Mouse (Mus musculus) CH12.LX (cell line): ENCODE measurements around the gene Gcnt7. TPM values are rescaled to one million over a fixed set of nuclear protein-coding genes. Genes with fewer than 3 reads are reported as not detected.

Experiments
- DNase-seq: peaks from one replicate; pipeline ENCODE4 v3.0.0-alpha.2; 2013; ENCODE audit errors: extremely low read depth
- H3K27ac ChIP-seq: 2 replicates; pipeline ENCODE4 v1.5.1; 2012; ENCODE audit warnings: low read depth, mild to moderate bottlenecking, control low read depth, moderate library complexity; ENCODE audit not compliant: insufficient read depth
- H3K27me3 ChIP-seq: replicated peaks from 2 replicates; pipeline ENCODE3; 2012; ENCODE audit warnings: inconsistent platforms
- H3K36me3 ChIP-seq, 2 experiments: replicated peaks in 1 of 2; 2 replicates each; pipeline versions ENCODE3 to v1.6.1; 2012; ENCODE audit warnings: inconsistent platforms in 1 of 2, low read length in 1 of 2, mild to moderate bottlenecking in 1 of 2, mixed read lengths in 1 of 2, moderate library complexity in 1 of 2; ENCODE audit not compliant: control insufficient read depth in 1 of 2, insufficient read depth in 1 of 2
- H3K4me1 ChIP-seq, 2 experiments: 2 replicates each; pipeline ENCODE4 v1.6.1; 2012; ENCODE audit warnings: inconsistent platforms in 1 of 2, moderate library complexity in 1 of 2; ENCODE audit not compliant: insufficient read depth in 2 of 2, control insufficient read depth in 1 of 2
- H3K4me2 ChIP-seq: 2 replicates; pipeline ENCODE4 v1.6.1; 2012; ENCODE audit warnings: low read depth, mild to moderate bottlenecking, control low read depth; ENCODE audit not compliant: poor library complexity, insufficient read depth, severe bottlenecking
- H3K4me3 ChIP-seq, 3 experiments: fragments of 150-350 bp in 1 of 3; sonication (generic) in 1 of 3; replicated peaks in 1 of 3; 2 replicates each; pipeline versions ENCODE3 to v1.5.1; 2011 to 2012; ENCODE audit warnings: low read depth in 2 of 3, low read length in 2 of 3, mild to moderate bottlenecking in 2 of 3, moderate library complexity in 2 of 3, control low read depth in 1 of 3, improper control_type of control experiment in 1 of 3, inconsistent platforms in 1 of 3, mixed read lengths in 1 of 3; ENCODE audit not compliant: poor library complexity in 1 of 3
- H3K79me2 ChIP-seq: replicated peaks from 2 replicates; pipeline ENCODE4 v1.6.1; 2012; ENCODE audit warnings: mild to moderate bottlenecking, moderate library complexity; ENCODE audit not compliant: control insufficient read depth, poor library complexity, insufficient read depth, severe bottlenecking; ENCODE audit errors: extremely low read depth
- H3K9ac ChIP-seq: 2 replicates; pipeline ENCODE4 v1.6.1; 2012; ENCODE audit warnings: low read depth, mild to moderate bottlenecking, control low read depth, moderate library complexity; ENCODE audit not compliant: insufficient read depth
- H3K9me3 ChIP-seq: replicated peaks from 2 replicates; pipeline ENCODE3; 2012; ENCODE audit warnings: low read length, inconsistent platforms, mixed read lengths
- BHLHE40 ChIP-seq: IDR thresholded peaks from 2 replicates; pipeline ENCODE4 v1.6.1; 2011; ENCODE audit warnings: mild to moderate bottlenecking, low read depth, low read length, improper control_type of control experiment
- CHD2 ChIP-seq: IDR thresholded peaks from 2 replicates; pipeline ENCODE4 v1.6.1; 2011; ENCODE audit warnings: low read length, improper control_type of control experiment
- CTCF ChIP-seq, 2 experiments: IDR thresholded peaks in 1 of 2; conservative IDR thresholded peaks in 1 of 2; 2 replicates each; pipeline ENCODE4 v1.5.1; 2011 to 2012; ENCODE audit warnings: low read depth in 2 of 2, low read length in 2 of 2, improper control_type of control experiment in 1 of 2, inconsistent platforms in 1 of 2, mild to moderate bottlenecking in 1 of 2, moderate library complexity in 1 of 2
- EP300 ChIP-seq: IDR thresholded peaks from 2 replicates; pipeline ENCODE4 v1.6.1; 2011; ENCODE audit warnings: low read length, improper control_type of control experiment
- JUND ChIP-seq: conservative IDR thresholded peaks from 2 replicates; pipeline ENCODE4 v1.6.1; 2011; ENCODE audit warnings: low read depth, low read length, improper control_type of control experiment
- MAX ChIP-seq: IDR thresholded peaks from 2 replicates; pipeline ENCODE4 v1.6.1; 2011; ENCODE audit warnings: low read length, improper control_type of control experiment
- MAZ ChIP-seq: IDR thresholded peaks from 2 replicates; pipeline ENCODE4 v1.6.1; 2012; ENCODE audit warnings: low read depth, mild to moderate bottlenecking, inconsistent platforms, low read length, improper control_type of control experiment, moderate library complexity
- MEF2A ChIP-seq: IDR thresholded peaks from 2 replicates; pipeline ENCODE4 v1.6.1; 2014; ENCODE audit warnings: low read depth, mild to moderate bottlenecking, inconsistent platforms, low read length, improper control_type of control experiment, borderline replicate concordance
- POLR2AphosphoS2 ChIP-seq: IDR thresholded peaks from 2 replicates; pipeline ENCODE4 v1.6.1; 2011; ENCODE audit warnings: low read depth, low read length, improper control_type of control experiment
- RCOR1 ChIP-seq: conservative IDR thresholded peaks from 2 replicates; pipeline ENCODE4 v1.6.1; 2012; ENCODE audit warnings: low read depth, mild to moderate bottlenecking, inconsistent platforms, low read length, improper control_type of control experiment
- SIN3A ChIP-seq: IDR thresholded peaks from 2 replicates; pipeline ENCODE4 v1.6.1; 2012; ENCODE audit warnings: low read length, improper control_type of control experiment, inconsistent platforms
- USF1 ChIP-seq: IDR thresholded peaks from 2 replicates; pipeline ENCODE4 v1.6.1; 2014; ENCODE audit warnings: low read depth, mild to moderate bottlenecking, inconsistent platforms, low read length, improper control_type of control experiment
- USF2 ChIP-seq: conservative IDR thresholded peaks from 2 replicates; pipeline ENCODE4 v1.6.1; 2011; ENCODE audit warnings: low read depth, low read length, improper control_type of control experiment
- ZKSCAN1 ChIP-seq: IDR thresholded peaks from 2 replicates; pipeline ENCODE4 v1.6.1; 2012; ENCODE audit warnings: low read depth, inconsistent platforms, low read length, improper control_type of control experiment, borderline replicate concordance
- ZNF384 ChIP-seq: IDR thresholded peaks from 2 replicates; pipeline ENCODE4 v1.6.1; 2012; ENCODE audit warnings: low read depth, low read length, improper control_type of control experiment, inconsistent platforms
- dilution Hi-C: fragments of 300-500 bp; cut with MboI; formaldehyde crosslinking; loops from 2 replicates; pipeline ENCODE4 v1.14.3; 2020; ENCODE audit warnings: low sequenced_read_pairs; ENCODE audit not compliant: extremely low pct_unique_long_range_greater_than_20kb, extremely low pct_ligation_motif_present
- in situ Hi-C: fragments of 300-500 bp; cut with MboI; formaldehyde crosslinking; loops from 3 replicates; pipeline ENCODE4 v1.14.3; 2019; ENCODE audit warnings: low sequenced_read_pairs, low pct_ligation_motif_present, low pct_unique_long_range_greater_than_20kb, mixed read lengths
- polyA plus RNA-seq: library from polyadenylated mRNA; unstranded; fragments of >175 nt; gene quantifications from 2 replicates; pipeline ENCODE4 v1.2.1, GENCODE M21; 2012; ENCODE audit warnings: low read depth; ENCODE audit not compliant: insufficient read length
- total RNA-seq, 2 experiments: library from RNA; depleted of rRNA; stranded (reverse); fragments of 300-350 nt in 1 of 2; fragments of >200 nt in 1 of 2; gene quantifications; 2 replicates each; pipeline ENCODE4 v1.2.3; 2012 to 2014

Gcnt7 gene
- total and polyA plus RNA-seq, 3 experiments: 0.17 to 0.21 TPM; not detected in 1

- H3K9ac ChIP-seq: no peak overlapping the region
- no peaks in the 10 kb centered on the region for H3K79me2 ChIP-seq
- H3K4me2 ChIP-seq: no peak overlapping the region
- H3K4me3 ChIP-seq: no peak overlapping the region
- no peaks in the 10 kb centered on the region for H3K9me3 ChIP-seq
- peaks cover 68 to 88% of the 10 kb centered on the region in 2 experiments for H3K36me3 ChIP-seq
- H3K27me3 ChIP-seq: no peaks in the 10 kb centered on the region
- no peak for TF ChIP-seq CHD2
- TF ChIP-seq ZKSCAN1: peak; percentile 65
- TF ChIP-seq USF1: no peak
- no peaks in the 10 kb centered on the region for H3K4me1 ChIP-seq
- in situ Hi-C loops (no loop called here), dilution Hi-C loops (no loop called here)
- H3K27ac ChIP-seq: no peak overlapping the region
- DNase-seq: no peak
Measured at GRCm38 (mm10) chr2:172466427-172467132, 8.2 kb upstream of the Gcnt7 start.

- no peak for DNase-seq
- dilution Hi-C loops: no loop called here
- Histone ChIP-seq H3K27me3 (no peaks in the 10 kb centered on the region), H3K9ac (no peak overlapping the region), H3K4me1 (no peaks in the 10 kb centered on the region), H3K79me2 (no peaks in the 10 kb centered on the region), H3K4me3 (no peak overlapping the region), H3K27ac (no peak overlapping the region), H3K4me2 (no peak overlapping the region), H3K36me3 (peaks cover 73 to 91% of the 10 kb centered on the region in 2 experiments), H3K9me3 (no peaks in the 10 kb centered on the region)
- in situ Hi-C loops: no loop called here
- TF ChIP-seq JUND: no peak
- no peak for TF ChIP-seq MAZ
- no peak for TF ChIP-seq SIN3A
- TF ChIP-seq RCOR1: no peak
- TF ChIP-seq USF2: no peak
- no peak for TF ChIP-seq BHLHE40
- TF ChIP-seq POLR2AphosphoS2: no peak
Measured at GRCm38 (mm10) chr2:172462813-172463212, 4.4 kb upstream of the Gcnt7 start.

- DNase-seq: no peak
- dilution Hi-C loops: no loop called here
Measured at GRCm38 (mm10) chr2:172460647-172461046, 2.3 kb upstream of the Gcnt7 start.

More at GRCm38 (mm10) chr2:172460647-172461046, 2.3 kb upstream of the Gcnt7 start:
- peaks cover 74 to 91% of the 10 kb centered on the region in 2 experiments for H3K36me3 ChIP-seq
- no peaks in the 10 kb centered on the region for H3K79me2 ChIP-seq
- H3K4me3 ChIP-seq: no peak overlapping the region
- no peak overlapping the region for H3K27ac ChIP-seq
- no peak for TF ChIP-seq CTCF (conservative IDR thresholded peaks at IDR 0.05 in 1 of 2, IDR thresholded peaks at IDR 0.05 in 1 of 2; ENCODE audit: low read depth in 2 of 2, low read length in 2 of 2)
- no peak for TF ChIP-seq EP300
- no peak for TF ChIP-seq MEF2A
- TF ChIP-seq ZKSCAN1: no peak
- TF ChIP-seq MAX: no peak
- TF ChIP-seq JUND: no peak
- TF ChIP-seq ZNF384: no peak
- TF ChIP-seq, all 38 proteins: peak for 0
- in situ Hi-C loops: no loop called here
- Histone ChIP-seq H3K27me3 (no peaks in the 10 kb centered on the region), H3K4me1 (no peaks in the 10 kb centered on the region), H3K4me2 (no peak overlapping the region), H3K9ac (no peak overlapping the region), H3K9me3 (no peaks in the 10 kb centered on the region)
